Mouse (Mus musculus) right cerebral cortex, postnatal 14 days (tissue): Measurements from ENCODE around the gene Acp7.

Source experiments
- DNase-seq: peaks from one replicate; pipeline ENCODE4 v3.0.0; 2022

Acp7 gene

DNA sequence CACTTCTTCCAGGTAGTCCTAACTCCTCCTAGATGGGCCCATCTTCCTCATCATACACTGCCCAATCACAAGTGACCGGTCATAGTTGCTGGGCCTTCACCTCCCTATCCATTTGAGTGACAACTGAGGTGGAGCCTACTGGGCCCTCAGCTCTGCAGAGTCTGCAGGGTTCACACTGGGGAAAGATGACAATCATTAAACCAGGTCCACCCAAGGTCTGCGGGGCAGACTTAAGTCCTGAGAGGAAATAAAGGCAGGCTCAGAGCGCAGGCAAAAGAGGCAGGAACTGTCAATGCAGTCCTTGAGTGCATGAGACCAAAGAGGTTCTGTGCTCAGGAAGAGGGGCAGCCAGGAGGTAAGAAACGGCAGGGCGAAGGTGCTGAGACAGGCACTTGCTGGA lies 58.4 kb downstream of the Acp7 start:
- DNase-seq = no peak

DNA sequence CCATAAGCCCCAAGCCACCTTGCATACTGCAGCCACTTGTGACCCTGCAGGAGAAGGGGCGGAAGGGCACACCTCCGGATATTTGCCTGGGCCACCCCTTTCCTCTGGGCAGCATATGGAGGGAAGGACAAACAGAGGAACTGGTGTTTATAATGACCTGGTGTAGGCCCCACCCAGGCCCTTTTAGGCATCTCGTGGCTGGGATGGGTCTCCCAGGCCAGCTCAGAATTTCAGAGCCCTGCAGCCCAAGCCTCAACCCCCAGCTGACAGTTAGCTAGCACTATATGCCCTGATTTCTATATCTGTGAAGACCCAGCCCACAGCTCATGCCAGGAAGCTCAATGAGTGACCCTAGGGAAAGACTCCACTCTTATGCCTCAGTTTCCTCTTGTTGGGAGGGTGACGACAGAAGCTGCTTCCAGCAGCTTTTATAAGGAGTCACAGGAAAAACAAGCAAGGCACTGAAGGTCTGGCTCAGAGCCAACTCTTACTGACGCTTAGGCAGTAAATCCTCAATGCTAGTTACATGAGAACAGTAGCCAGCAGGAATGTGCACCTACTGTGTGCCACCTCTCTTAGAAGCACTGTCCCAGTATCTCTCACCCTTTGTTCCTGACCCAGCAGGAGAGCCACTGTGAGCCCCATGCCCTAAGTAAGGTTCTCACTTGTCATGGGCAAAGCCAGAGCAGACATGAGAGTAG lies 60.0 kb downstream of the Acp7 start:
- DNase-seq = no peak

DNA sequence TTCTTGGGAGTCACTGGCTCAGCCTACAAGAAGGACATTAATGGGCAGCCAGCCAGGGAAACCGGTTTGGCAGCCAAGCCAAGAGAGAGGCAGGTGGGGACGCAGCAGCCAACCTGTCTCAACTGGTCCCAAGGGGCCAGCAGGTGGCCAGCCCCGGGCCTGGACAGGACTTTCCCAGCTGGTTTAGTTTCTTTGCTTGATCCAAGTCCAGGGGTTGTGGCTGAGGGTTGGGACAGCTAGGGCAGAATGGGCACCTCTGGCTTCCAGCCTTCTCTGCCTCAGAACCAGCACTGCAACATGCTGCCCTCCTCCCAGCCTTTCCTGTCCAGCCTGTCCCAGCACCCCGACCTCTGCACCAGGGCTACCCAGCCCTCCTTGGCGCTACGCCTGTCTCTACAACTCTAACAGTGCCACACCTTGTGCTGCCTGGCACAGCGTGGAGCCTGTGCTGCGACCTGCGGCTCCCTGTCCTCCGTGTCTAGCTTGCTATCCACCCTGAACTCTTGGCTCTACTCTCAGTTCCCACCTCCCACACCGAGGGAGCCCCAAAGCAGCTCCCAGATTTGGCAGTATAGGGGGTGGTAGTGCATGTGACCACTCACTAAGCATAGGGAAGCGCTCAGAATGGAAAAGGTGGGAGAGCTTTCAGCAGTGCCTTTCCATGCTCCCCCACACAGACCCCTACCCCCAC lies 60.7 kb downstream of the Acp7 start:
- DNase-seq = no peak

DNA sequence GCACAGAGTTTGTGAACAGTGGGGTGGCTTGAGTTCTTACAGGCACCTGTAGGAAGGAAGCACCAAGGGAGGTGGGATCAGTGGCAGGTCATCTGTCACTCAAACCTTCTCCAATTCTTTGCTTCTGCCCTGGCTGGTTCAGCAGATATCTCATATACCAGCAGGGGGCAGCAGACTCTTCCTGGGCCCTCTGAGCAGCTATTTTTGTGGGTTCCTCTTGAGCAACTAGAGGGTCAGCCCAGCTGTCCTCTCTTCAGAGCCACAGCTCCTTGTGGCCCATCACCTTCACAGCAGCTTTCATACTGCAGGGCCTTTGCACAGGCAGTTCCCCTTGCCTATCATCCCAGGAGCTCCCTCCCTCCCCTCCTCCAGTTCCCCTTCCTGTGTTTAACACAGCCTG lies 62.9 kb downstream of the Acp7 start:
- DNase-seq = peak; percentile 51

DNA sequence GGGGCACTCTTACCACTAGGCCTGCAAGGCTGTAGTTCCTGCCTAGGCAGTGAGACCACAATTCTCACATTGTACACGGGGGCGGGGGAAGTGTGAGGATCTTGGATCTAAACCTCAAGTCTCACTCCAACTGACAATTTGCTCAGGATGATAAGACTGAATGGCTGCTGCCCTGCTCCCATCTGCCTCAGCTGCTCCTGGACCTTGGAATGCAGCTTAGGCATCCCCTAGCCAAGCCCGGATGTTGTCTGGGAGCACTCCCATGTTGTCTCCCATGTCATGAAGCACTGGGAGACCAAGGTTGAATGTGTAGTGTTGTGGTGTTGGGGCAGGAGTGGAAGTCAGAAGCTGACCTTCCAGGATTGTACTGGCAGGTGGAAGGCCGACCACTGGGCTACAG lies 63.6 kb downstream of the Acp7 start:
- no peak for DNase-seq

DNA sequence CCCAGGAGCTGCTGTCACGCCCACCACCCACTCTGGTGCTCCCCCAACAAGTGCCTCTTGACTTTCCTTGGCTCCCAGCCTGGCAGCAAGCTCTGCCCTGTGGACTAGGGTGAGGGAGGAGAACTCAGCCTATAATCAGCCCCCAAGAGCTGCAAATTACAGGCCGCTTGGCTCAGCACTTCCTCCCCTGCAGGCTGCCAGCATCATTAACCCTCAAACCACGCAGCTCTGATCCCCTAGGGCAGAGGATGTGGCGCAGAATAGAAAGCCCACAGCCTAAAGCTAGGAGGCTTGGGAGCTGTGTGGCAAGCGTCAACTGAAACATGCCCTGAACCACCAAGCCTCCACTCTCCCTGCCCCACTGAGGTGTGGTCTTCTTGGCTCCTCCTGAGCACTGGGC lies 65.7 kb downstream of the Acp7 start:
- DNase-seq = no peak

DNA sequence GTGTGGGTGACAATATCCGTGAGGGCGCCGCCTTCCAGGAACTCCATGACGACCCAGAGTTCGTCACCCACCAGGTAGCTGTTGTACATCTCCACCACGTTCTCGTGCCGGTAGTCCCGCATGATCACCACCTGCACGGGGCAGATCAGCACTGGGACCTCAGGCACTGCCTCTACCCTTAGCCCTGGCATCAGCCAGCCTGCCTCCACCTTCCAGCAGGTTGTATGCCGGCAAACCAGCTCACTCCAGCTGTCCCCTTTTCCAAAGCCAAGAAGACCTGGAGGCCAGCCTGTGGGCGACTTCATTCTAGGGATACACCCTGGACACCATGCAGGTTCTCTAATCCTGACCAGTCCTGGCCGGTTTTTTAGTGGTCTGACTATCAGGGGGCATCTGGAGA lies 68.2 kb downstream of the Acp7 start:
- DNase-seq = no peak

DNA sequence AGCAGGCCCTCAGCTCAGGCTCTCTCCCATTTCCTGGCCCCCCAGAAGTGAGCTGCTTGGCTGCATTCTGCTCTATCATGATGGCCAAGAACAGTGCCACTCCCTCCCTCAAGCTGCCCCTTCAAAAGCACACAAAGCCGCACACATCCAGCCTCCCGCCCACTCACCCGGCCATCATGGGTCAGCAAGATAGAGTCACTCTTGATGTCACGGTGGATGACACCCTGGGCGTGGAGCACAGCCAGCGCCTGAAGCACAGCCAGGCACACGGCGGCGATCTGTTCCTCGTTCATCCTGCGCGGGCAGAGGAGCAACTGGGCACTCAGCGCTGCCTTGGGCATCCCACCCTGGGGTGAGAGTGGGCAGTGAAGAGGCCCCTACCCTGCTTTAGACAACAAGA lies 68.8 kb downstream of the Acp7 start:
- no peak for DNase-seq

DNA sequence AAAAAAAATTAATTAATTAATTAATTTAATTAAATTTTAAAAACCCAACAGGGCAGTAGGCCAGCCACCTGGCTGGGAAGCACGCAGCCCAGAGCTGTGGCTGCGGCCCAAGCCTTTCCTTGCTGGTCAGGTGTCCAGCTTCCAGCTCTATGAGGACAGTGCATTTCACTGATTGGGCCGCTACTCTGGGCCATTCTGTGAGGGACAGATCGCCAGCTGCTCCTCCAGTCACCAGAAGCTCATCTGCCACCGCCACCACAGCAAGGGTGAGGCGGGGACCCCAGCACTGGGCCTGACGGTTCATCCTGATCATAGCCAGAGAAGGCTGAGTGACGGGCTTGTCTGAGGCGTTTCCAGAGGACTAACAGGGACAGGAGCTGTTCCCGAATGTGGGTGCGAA lies 69.2 kb downstream of the Acp7 start:
- no peak for DNase-seq

DNA sequence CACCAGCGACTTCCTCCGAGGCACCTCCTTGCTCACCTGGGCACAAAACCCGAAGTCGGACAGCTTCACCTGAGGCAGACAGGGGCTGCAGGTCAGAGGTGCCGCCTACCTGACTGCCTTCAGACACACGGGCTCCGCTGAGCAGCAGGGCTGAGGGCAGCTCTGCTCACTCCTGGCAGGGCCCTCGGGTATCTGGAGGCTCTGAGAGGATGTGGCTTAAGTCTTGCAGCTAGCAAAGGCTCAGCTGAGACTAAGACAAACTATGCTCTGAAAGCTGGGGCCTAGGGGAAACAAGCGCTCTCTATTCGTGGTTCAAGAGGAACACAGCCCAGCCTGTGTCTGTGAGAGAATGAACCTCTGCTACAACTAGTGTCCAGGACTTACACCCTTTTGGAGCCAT lies 70.3 kb downstream of the Acp7 start:
- no peak for DNase-seq

DNA sequence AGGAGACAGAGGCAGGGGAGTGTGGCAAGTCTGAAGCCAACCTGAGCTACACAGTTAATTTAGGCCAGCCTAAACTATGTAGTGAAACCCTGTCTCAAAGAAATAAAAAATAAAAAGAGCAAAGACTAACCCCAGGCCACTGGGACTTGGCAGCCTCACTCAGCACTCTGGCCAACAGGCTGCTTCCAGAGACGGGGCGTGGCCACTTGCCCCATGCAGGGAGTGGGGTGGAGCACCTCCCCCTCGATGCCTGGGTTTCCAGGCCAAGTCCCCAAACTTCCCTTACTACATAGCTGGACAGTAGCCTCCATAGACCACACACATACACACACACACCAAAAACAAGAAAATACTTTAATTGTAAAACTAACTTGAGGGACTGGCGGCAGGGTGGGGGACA lies 72.6 kb downstream of the Acp7 start:
- DNase-seq = no peak

DNA sequence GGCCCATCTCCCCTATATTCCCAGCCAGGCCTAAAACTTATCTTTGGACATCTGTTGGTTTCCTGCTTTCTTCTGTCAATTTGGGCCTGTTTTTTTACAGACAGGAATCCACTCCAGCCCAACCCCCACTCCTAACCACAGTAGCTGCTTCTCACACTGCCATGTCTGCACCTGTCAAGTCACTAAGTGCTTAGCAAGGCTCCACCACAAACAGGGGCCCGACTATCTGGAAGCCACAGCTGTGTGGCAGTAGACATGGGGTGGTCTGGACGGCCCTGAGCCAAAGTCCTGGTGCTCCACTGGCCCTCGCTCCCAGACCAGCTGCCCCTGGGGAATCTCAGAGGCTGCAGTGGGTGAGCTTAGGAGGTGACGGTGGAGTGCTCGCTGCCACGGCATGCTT lies 73.4 kb downstream of the Acp7 start:
- no peak for DNase-seq
